Mouse (Mus musculus) ES-E14 (cell line): ENCODE measurements around the gene Eif5a. TPM values are rescaled to one million over a fixed set of nuclear protein-coding genes. Genes with fewer than 3 reads are reported as not detected.

Experiments used
- DNase-seq: peaks from one replicate; pipeline ENCODE4 v3.0.0-alpha.2; 2013; ENCODE audit warnings: low read depth, low spot score
- H3K27ac ChIP-seq: 2 replicates; pipeline ENCODE4 v1.5.1; 2012; ENCODE audit warnings: low read depth, mild to moderate bottlenecking, low read length, moderate library complexity, mixed read lengths; ENCODE audit not compliant: poor library complexity, insufficient read depth, severe bottlenecking
- H3K36me3 ChIP-seq: 2 replicates; pipeline ENCODE4 v1.6.1; 2012; ENCODE audit warnings: mild to moderate bottlenecking, low read length, moderate library complexity, mixed read lengths; ENCODE audit not compliant: control insufficient read depth, poor library complexity, insufficient read depth, severe bottlenecking
- H3K4me1 ChIP-seq, 2 experiments: fragments of 150-350 bp in 1 of 2; sonication (generic) in 1 of 2; 2 replicates each; pipeline ENCODE4 v1.6.1; 2012; ENCODE audit warnings: low read length in 2 of 2, mild to moderate bottlenecking in 1 of 2, mixed read lengths in 1 of 2; ENCODE audit not compliant: control insufficient read depth in 2 of 2, insufficient read depth in 2 of 2, poor library complexity in 1 of 2
- H3K4me3 ChIP-seq, 2 experiments: fragments of 150-350 bp in 1 of 2; sonication (generic) in 1 of 2; 2 replicates each; pipeline ENCODE4 v1.5.1; 2012; ENCODE audit warnings: low read length in 2 of 2, low read depth in 1 of 2, mild to moderate bottlenecking in 1 of 2, mixed read lengths in 1 of 2; ENCODE audit not compliant: insufficient read depth in 1 of 2, poor library complexity in 1 of 2, severe bottlenecking in 1 of 2
- H3K9ac ChIP-seq: 2 replicates; pipeline ENCODE4 v1.6.1; 2012; ENCODE audit warnings: low read depth, mild to moderate bottlenecking, low read length, mixed read lengths; ENCODE audit not compliant: poor library complexity, insufficient read depth, severe bottlenecking
- H3K9me3 ChIP-seq: fragments of 150-350 bp; sonication (generic); 2 replicates; pipeline ENCODE4 v1.6.1; 2012; ENCODE audit warnings: low read depth, mild to moderate bottlenecking, low read length; ENCODE audit not compliant: control insufficient read depth, insufficient read depth
- CHD2 ChIP-seq: IDR thresholded peaks from 2 replicates; pipeline ENCODE4 v1.6.1; 2014; ENCODE audit warnings: mild to moderate bottlenecking, low read depth, low read length, inconsistent platforms
- HCFC1 ChIP-seq: IDR thresholded peaks from 2 replicates; pipeline ENCODE4 v1.6.1; 2012; ENCODE audit warnings: low read length, inconsistent platforms, borderline replicate concordance; ENCODE audit not compliant: insufficient read depth
- MAFK ChIP-seq: IDR thresholded peaks from 2 replicates; pipeline ENCODE4 v1.6.1; 2014; ENCODE audit warnings: mild to moderate bottlenecking, low read depth, low read length, inconsistent platforms; ENCODE audit not compliant: insufficient read depth
- ZC3H11A ChIP-seq: IDR thresholded peaks from 2 replicates; pipeline ENCODE4 v1.6.1; 2012; ENCODE audit warnings: low read depth, mild to moderate bottlenecking, inconsistent platforms, low read length, borderline replicate concordance
- ZNF384 ChIP-seq: IDR thresholded peaks from 2 replicates; pipeline ENCODE4 v1.6.1; 2012; ENCODE audit warnings: low read depth, low read length, inconsistent platforms
- in situ Hi-C, 2 experiments: fragments of 600-800 bp; cut with MboI; formaldehyde crosslinking; loops; one replicate each; pipeline ENCODE4 v1.15.1; 2025; ENCODE audit warnings: low sequenced_read_pairs in 2 of 2, inconsistent platforms in 1 of 2; ENCODE audit not compliant: unreplicated experiment in 2 of 2
- total RNA-seq: library from RNA; depleted of rRNA; stranded (reverse); fragments of 300-350 nt; gene quantifications from 2 replicates; pipeline ENCODE4 v1.2.3, GENCODE M21; 2012

The Eif5a gene
- total RNA-seq, 1 experiment: 926 TPM

DNA sequence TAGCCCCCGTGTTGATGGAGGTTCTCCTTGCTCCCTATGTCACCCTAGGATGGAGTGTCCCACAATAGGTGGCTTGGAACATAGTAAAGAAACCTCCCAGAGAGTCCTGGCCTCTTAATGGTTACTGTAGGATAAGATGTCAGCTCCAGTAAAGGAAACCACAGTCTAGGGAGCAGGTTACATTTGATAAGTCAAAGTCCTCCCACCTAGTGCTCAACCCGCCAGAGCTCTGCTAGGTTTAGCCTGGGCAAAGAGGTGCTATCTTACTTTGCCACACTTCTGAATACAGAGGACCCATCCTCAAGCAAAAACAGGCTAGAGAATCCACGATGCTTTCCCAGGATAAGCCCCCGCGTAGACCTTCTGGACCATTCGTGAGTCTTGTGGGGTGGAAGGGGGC, 42.8 kb downstream of the Eif5a start:
- DNase-seq: no peak
- H3K4me1 ChIP-seq: peaks cover 4 to 27% of the 10 kb centered on the region in 2 experiments; a peak in 3 of 4 replicates

GRCm38 (mm10) chr11:69878399-69878798, 43.4 kb downstream of the Eif5a start:
- TF ChIP-seq ZNF384 (no peak), ZC3H11A (no peak), CHD2 (no peak), MAFK (no peak), HCFC1 (no peak)
- no peak for DNase-seq
- no peak overlapping the region for H3K9ac ChIP-seq
- in situ Hi-C loops: loop anchor here in 1 of 2 experiments (10.0 kb wide), 1 partner anchor 74 kb away; the partner anchor contains the start of genes Fgf11 and Tmem102
- peaks cover 4 to 27% of the 10 kb centered on the region in 2 experiments; a peak in 3 of 4 replicates for H3K4me1 ChIP-seq
- no peaks in the 10 kb centered on the region for H3K9me3 ChIP-seq
- H3K4me3 ChIP-seq: no peak overlapping the region
- H3K27ac ChIP-seq: no peak overlapping the region
- H3K36me3 ChIP-seq: no peaks in the 10 kb centered on the region

More for the DNA sequence above, 42.8 kb downstream of the Eif5a start:
- TF ChIP-seq CHD2: no peak
- no peak for TF ChIP-seq ZNF384
- no peak for TF ChIP-seq MAFK
- no peak for TF ChIP-seq HCFC1
- TF ChIP-seq ZC3H11A: no peak
- Histone ChIP-seq H3K9me3 (no peaks in the 10 kb centered on the region), H3K36me3 (no peaks in the 10 kb centered on the region), H3K27ac (no peak overlapping the region), H3K9ac (no peak overlapping the region; the same call in 1 of the 2 replicates), H3K4me3 (no peak overlapping the region; a peak in 1 of 4 replicates)
- in situ Hi-C loops: loop anchor here in 1 of 2 experiments (10.0 kb wide), 1 partner anchor 74 kb away; the partner anchor contains the start of genes Fgf11 and Tmem102

GRCm38 (mm10) chr11:69877878-69878277, 43.9 kb downstream of the Eif5a start, which contains the start of gene Tmem95:
Gene Tmem95 (minus strand): TSS chr11:69878018.
- TF ChIP-seq ZC3H11A: no peak
- TF ChIP-seq ZNF384: no peak
- no peak for TF ChIP-seq CHD2
- no peak for TF ChIP-seq HCFC1
- no peak for TF ChIP-seq MAFK
- peak within 1 kb of the TSS; percentile 56; the same call in 1 of the 2 replicates for H3K9ac ChIP-seq
- H3K4me1 ChIP-seq: peaks cover 4 to 27% of the 10 kb centered on the region in 2 experiments; a peak in 3 of 4 replicates
- in situ Hi-C loops: loop anchor here in 1 of 2 experiments (10.0 kb wide), 1 partner anchor 73 kb away; the partner anchor contains the start of genes Fgf11 and Tmem102
- peak within 1 kb of the TSS; percentile 67; the same call in 1 of the 2 replicates for H3K27ac ChIP-seq
- peak within 1 kb of the TSS; percentile 22 to 26 for H3K4me3 ChIP-seq
- no peak for DNase-seq
- H3K9me3 ChIP-seq: no peaks in the 10 kb centered on the region
- no peaks in the 10 kb centered on the region for H3K36me3 ChIP-seq

DNA sequence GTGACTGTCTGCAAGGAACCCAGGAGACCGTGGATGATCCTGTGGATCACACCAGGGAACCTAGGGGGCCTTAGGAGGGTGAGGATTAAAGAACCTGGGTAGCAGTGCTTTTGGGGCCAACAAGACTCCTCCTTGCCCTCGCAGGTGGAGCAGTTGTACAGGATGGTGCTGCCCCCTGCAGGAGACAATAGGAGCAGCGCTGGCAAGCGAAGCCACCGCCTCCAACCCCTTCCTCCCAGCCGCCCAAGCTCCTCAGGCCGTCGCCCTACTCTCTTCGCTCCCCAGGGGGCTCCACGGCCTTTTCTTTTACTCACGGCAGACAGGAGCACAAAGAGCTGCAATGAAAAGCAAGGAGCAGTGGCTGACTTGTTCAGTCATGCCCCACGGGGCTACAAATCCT, 44.9 kb downstream of the Eif5a start:
- Histone ChIP-seq H3K27ac (peak overlapping the region; percentile 67; the same call in 1 of the 2 replicates), H3K9me3 (no peaks in the 10 kb centered on the region), H3K4me3 (peak overlapping the region; percentile 22 to 26), H3K9ac (peak overlapping the region; percentile 56; the same call in 1 of the 2 replicates), H3K4me1 (peaks cover 4 to 27% of the 10 kb centered on the region in 2 experiments; a peak in 3 of 4 replicates), H3K36me3 (no peaks in the 10 kb centered on the region)
- peak; percentile 97 for DNase-seq
- TF ChIP-seq ZC3H11A (peak; percentile 59; the same call in 1 of the 2 replicates), HCFC1 (no peak)
- in situ Hi-C loops: loop anchor here in 1 of 2 experiments (10.0 kb wide), 1 partner anchor 72 kb away; the partner anchor contains the start of genes Fgf11 and Tmem102

- peaks cover 4 to 23% of the 10 kb centered on the region in 2 experiments; a peak in 3 of 4 replicates for H3K4me1 ChIP-seq
- H3K4me3 ChIP-seq: no peak overlapping the region
- in situ Hi-C loops: loop anchor here in 1 of 2 experiments (10.0 kb wide), 1 partner anchor 71 kb away; the partner anchor contains the start of genes Fgf11 and Tmem102
- no peak overlapping the region for H3K27ac ChIP-seq
- TF ChIP-seq ZNF384: no peak
- no peak for TF ChIP-seq HCFC1
- TF ChIP-seq CHD2: no peak
- TF ChIP-seq MAFK: no peak
- no peak for TF ChIP-seq ZC3H11A
- no peaks in the 10 kb centered on the region for H3K9me3 ChIP-seq
- no peak for DNase-seq
- no peak overlapping the region for H3K9ac ChIP-seq
- no peaks in the 10 kb centered on the region for H3K36me3 ChIP-seq
Observed at GRCm38 (mm10) chr11:69876186-69876585, 45.6 kb downstream of the Eif5a start.
